In the genomic region with DNA sequence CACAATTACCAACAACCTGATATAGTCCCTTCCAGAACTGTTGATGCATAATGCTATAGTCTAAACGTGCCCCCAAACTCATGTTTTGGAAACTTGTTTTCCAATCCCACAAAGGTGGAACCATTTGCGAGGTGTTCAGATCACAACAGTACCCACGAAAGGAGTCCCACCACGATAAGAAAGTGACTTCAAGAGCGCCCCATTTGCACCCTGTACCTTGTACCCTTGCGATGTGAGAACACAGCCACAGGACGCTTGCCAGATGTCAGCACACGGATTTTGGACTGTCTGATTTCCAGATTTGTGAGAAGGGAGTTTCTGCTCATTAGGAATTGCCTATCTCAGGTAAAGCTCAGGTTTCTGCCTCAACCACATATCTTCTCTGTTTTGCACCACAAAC, we compare ENCODE assay signal across 20 mouse cellular contexts.
DNase-seq lines count a peak whose midpoint lies in the region; ATAC-seq and TF ChIP-seq lines count a peak whose summit lies in the region.
"Had no signal": no experiment of that assay in that cellular context is flagged by ENCODE, and none has a peak within 500 bp of the region (broad histone marks: within the 10 kb centered on the region; RNA-seq: fewer than 3 reads in every experiment).

No protein-coding gene starts in this region.

- intact Hi-C loops in heart, postnatal 25 days (cut with DNase I), result no loop called here

- 0 out of 2 replicates have a peak overlapping the region, but pooled peaks have one; percentile 12 for H3K27ac ChIP-seq in heart, embryonic 13.5 days (replicated peaks)
- H3K27ac ChIP-seq in liver, postnatal 0 days (ENCODE audit: low read depth), result peak overlapping the region; percentile 60; the same call in 1 of the 2 replicates
- no peak overlapping the region for H3K27ac ChIP-seq in liver, embryonic 11.5 days (ENCODE audit: low read depth, low read length)
- H3K27ac ChIP-seq: embryonic facial prominence, embryonic 15.5 days; forebrain, embryonic 10.5 days; gastrocnemius, adult 2 months; hindbrain, embryonic 10.5 days had no signal

- peaks cover 31% of the 10 kb centered on the region for H3K4me1 ChIP-seq in heart, embryonic 13.5 days
- H3K4me1 ChIP-seq in liver, postnatal 0 days (ENCODE audit: insufficient read depth), result peaks cover 14% of the 10 kb centered on the region
- H3K4me1 ChIP-seq in liver, embryonic 11.5 days (replicated peaks; ENCODE audit: control insufficient read depth, insufficient read depth, low read length), result peaks cover 9% of the 10 kb centered on the region
- H3K4me1 ChIP-seq: forebrain, embryonic 10.5 days; hindbrain, embryonic 10.5 days had no signal

- H3K27me3 ChIP-seq in heart, embryonic 13.5 days (replicated peaks), result no peaks in the 10 kb centered on the region
- no peaks in the 10 kb centered on the region for H3K27me3 ChIP-seq in liver, postnatal 0 days (ENCODE audit: insufficient read depth, low read length)
- no peaks in the 10 kb centered on the region for H3K27me3 ChIP-seq in liver, embryonic 11.5 days (replicated peaks; ENCODE audit: control insufficient read depth, insufficient read depth, low read length)
- H3K27me3 ChIP-seq: embryonic facial prominence, embryonic 15.5 days had no signal

- no peaks in the 10 kb centered on the region for H3K9me3 ChIP-seq in heart, embryonic 13.5 days
- no peaks in the 10 kb centered on the region for H3K9me3 ChIP-seq in liver, postnatal 0 days (ENCODE audit: low read length)
- H3K9me3 ChIP-seq in liver, embryonic 11.5 days (ENCODE audit: control insufficient read depth, low read length), result no peaks in the 10 kb centered on the region
- H3K9me3 ChIP-seq: embryonic facial prominence, embryonic 15.5 days; forebrain, embryonic 10.5 days; hindbrain, embryonic 10.5 days had no signal

- no peak overlapping the region for H3K9ac ChIP-seq in heart, embryonic 13.5 days
- H3K9ac ChIP-seq in liver, postnatal 0 days (replicated peaks), result no peak overlapping the region
- no peak overlapping the region for H3K9ac ChIP-seq in liver, embryonic 11.5 days (ENCODE audit: low read depth, low read length)
- H3K9ac ChIP-seq: embryonic facial prominence, embryonic 15.5 days had no signal

- H3K4me2 ChIP-seq in heart, embryonic 13.5 days, result no peak overlapping the region
- H3K4me2 ChIP-seq in liver, postnatal 0 days (ENCODE audit: low read depth, low read length), result 0 out of 2 replicates have a peak overlapping the region, but pooled peaks have one; percentile 6
- H3K4me2 ChIP-seq in liver, embryonic 11.5 days, result no peak overlapping the region
- H3K4me2 ChIP-seq: embryonic facial prominence, embryonic 15.5 days had no signal

- no peak for TF ChIP-seq EP300 in liver, postnatal 0 days (IDR thresholded peaks at IDR 0.05; ENCODE audit: low read depth)

- no peak overlapping the region for H3K4me3 ChIP-seq in heart, embryonic 13.5 days
- no peak overlapping the region for H3K4me3 ChIP-seq in liver, postnatal 0 days (ENCODE audit: low read depth, low read length)
- H3K4me3 ChIP-seq in liver, embryonic 11.5 days (ENCODE audit: low read depth, low read length), result no peak overlapping the region
- H3K4me3 ChIP-seq: embryonic facial prominence, embryonic 15.5 days; erythroblast, embryonic 14.5 days; forebrain, embryonic 10.5 days; gastrocnemius, adult 2 months; hindbrain, embryonic 10.5 days had no signal

- no peak for ATAC-seq in heart, embryonic 13.5 days (ENCODE audit: extremely low read depth, insufficient number of reproducible peaks, low FRiP score, low TSS enrichment)
- no peak for ATAC-seq in liver, postnatal 0 days
- ATAC-seq in liver, embryonic 11.5 days (replicated peaks; ENCODE audit: low FRiP score), result no peak
- ATAC-seq: forebrain, embryonic 14.5 days had no signal

- no peak for TF ChIP-seq CTCF in liver, postnatal 0 days (IDR thresholded peaks at IDR 0.05; ENCODE audit: low read depth)

- H3K36me3 ChIP-seq in heart, embryonic 13.5 days, result peaks cover 11% of the 10 kb centered on the region; the same call in 1 of the 2 replicates
- H3K36me3 ChIP-seq in liver, postnatal 0 days (replicated peaks; ENCODE audit: insufficient read depth, low read length), result peaks cover 4% of the 10 kb centered on the region; the same call in 1 of the 2 replicates
- no peaks in the 10 kb centered on the region for H3K36me3 ChIP-seq in liver, embryonic 11.5 days (ENCODE audit: control insufficient read depth, insufficient read depth, low read length)
- H3K36me3 ChIP-seq: embryonic facial prominence, embryonic 15.5 days had no signal

- WGBS in heart, embryonic 13.5 days, result 81% methylated on average over 8 of the region's 8 CpGs
- 74% methylated on average over 8 of the region's 8 CpGs for WGBS in liver, postnatal 0 days (ENCODE audit: insufficient replicate concordance)
- 90% methylated on average over 8 of the region's 8 CpGs for WGBS in liver, embryonic 11.5 days

- no peak for DNase-seq in heart, postnatal 25 days (ENCODE audit: low spot score)
- DNase-seq in kidney, adult 8-10 months, result peak; percentile 75 to 82
- no peak for DNase-seq in kidney, postnatal 4 days
- no peak for DNase-seq in liver, postnatal 0 days
- DNase-seq in liver, embryonic 11.5 days (ENCODE audit: low spot score), result no peak
- no peak for DNase-seq in spleen, postnatal 14 days (ENCODE audit: low spot score in 2 of 2)
- DNase-seq: adrenal gland, postnatal 10 days; cerebellum, adult 11 months; cerebellum, adult 8-10 months; cerebellum, postnatal 14 days; embryo, embryonic 11 days; gastrocnemius, adult 2 months; gastrocnemius, postnatal 25 days; heart, postnatal 10 days had no signal

Comparison
In these comparisons a context has a peak if more than half of its experiments do, and no peak if none do; other contexts are left out.
1. DNase-seq: peak in kidney, adult 8-10 months (2 of 2); none in heart, postnatal 25 days (single experiment), kidney, postnatal 4 days (0 of 2), liver, postnatal 0 days (single experiment), liver, embryonic 11.5 days (single experiment) and spleen, postnatal 14 days (0 of 2).